Mouse (Mus musculus): ENCODE data around the gene Ppfia3. TPM values are rescaled to one million over a fixed set of nuclear protein-coding genes. Genes with fewer than 3 reads are reported as not detected.
A peak's percentile ranks its signal among the peaks of the same experiment; 100 is the strongest.
"Not testable (repeated sequence)": the region's sequence is repeated elsewhere in the genome, so short reads cannot be mapped to it uniquely, and the experiment has no call there.

Gene Ppfia3
- total RNA-seq, 2 experiments from 2014 or later, result 159 to 168 TPM

DNA sequence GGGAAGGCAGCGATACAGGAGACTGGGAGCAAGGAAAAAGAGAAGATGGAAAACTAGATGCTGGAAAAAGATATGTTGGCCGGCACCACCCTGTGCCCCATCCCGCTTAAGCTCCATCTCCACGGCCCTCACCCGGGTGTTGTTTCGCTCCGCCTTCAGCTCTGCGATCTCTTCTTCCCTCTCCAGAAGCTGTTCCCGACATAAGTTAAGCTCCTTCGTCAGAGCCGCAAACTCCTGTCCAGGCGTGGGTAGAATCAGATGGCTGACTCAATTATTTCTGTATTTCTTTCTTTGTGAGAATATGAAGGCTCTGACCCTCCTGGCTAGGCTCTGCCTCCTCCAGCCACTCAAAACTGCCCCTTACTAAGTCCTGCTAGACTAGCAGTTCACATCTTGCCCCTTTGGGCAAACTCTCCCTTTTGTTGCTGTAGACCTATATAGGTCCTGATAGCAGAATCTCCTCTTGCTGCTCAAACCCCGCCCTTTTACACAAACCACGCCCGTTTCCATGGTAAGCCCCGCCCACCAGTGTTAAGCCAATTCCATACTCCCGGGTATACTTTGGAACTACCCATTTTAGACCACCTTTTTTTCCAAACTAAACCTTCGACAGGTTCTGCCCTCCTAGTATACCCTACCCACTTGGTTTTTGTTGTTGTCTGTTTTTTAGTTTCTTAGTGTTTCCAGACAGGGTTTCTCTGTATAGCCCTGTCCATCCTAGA, 6.3 kb downstream of the Ppfia3 start:
- no peak for DNase-seq (ENCODE audit: low spot score in 2 of 2)
- intact Hi-C loops (cut with DNase I), result no loop called here

DNA sequence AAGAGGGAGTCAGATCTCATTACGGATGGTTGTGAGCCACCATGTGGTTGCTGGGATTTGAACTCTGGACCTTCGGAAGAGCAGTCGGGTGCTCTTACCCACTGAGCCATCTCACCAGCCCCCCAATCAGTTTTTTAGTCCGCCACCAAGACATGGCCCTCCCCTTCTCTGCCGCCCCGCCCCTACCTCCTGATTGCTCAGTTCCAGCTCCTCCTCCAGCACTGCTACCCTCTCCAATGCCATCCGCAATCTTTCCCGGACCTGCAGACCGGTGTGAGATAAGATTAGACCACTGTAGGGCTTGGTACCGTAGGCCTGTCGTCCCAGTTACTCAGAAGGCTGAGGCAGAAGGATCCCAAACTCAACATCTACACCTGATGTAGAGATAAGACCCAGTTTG, 7.7 kb downstream of the Ppfia3 start:
- DNase-seq (ENCODE audit: low spot score in 2 of 2); intact Hi-C loops (cut with DNase I): not testable (repeated sequence)

DNA sequence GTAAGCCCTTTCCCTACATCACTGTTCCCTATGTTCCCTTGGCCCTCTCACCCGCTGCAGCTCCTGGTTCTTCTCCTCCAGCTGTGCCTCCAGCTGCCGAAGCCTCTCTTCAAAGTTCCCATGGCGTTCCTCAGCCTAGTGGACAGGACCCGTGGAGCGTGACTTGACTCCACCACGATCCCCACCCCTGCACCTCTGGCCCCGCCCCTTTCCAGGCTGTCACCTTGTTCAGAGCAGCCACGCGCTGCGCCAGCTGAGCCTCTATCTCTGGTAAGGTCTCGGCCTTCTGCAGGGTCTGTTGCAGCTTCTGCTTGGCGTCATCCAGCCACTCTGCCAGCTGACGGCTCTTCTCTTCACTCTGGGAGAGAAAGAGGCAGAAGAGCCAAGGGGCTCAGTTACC, 10.7 kb downstream of the Ppfia3 start:
- intact Hi-C loops (cut with DNase I), result no loop called here
- no peak for DNase-seq (ENCODE audit: low spot score in 2 of 2)

GRCm38 (mm10) chr7:45355318-45356020, 11.3 kb downstream of the Ppfia3 start:
- intact Hi-C loops (cut with DNase I), result no loop called here

GRCm38 (mm10) chr7:45353041-45353440, 13.8 kb downstream of the Ppfia3 start:
- intact Hi-C loops (cut with DNase I), result no loop called here
- no peak for DNase-seq (ENCODE audit: low spot score in 2 of 2)

More at GRCm38 (mm10) chr7:45355318-45356020, 11.3 kb downstream of the Ppfia3 start:
- no peak for DNase-seq (ENCODE audit: low spot score in 2 of 2)

DNA sequence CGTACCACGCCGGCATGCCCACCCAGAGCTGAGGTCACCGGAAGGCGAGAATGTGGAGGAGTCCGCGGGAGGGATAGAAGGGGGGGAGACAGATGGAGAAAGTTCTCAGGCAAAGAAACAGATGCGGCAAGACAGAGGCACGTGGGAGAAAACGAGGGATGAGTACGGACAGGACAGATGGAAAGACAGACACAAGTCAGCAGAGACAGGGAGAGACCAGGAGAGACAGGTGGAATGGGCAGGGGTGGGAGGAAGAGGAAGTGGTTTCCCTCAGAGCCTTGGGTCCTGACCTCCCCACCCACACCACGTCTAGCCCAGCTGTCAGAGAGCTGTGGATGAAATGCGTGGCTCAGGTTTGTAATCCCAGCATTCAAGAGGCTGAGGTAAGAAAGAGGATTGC, 19.9 kb downstream of the Ppfia3 start:
- no peak for DNase-seq (ENCODE audit: low spot score in 2 of 2)
- intact Hi-C loops (cut with DNase I), result no loop called here

- intact Hi-C loops (cut with DNase I), result loop anchor here (5.0 kb wide), 1 partner anchor 36 kb away; no protein-coding TSS in a partner anchor
- no peak for DNase-seq (ENCODE audit: low spot score in 2 of 2)
Measured at GRCm38 (mm10) chr7:45343543-45343942, 23.3 kb downstream of the Ppfia3 start.

GRCm38 (mm10) chr7:45342081-45342480, 24.7 kb downstream of the Ppfia3 start:
- no peak for DNase-seq (ENCODE audit: low spot score in 2 of 2)
- intact Hi-C loops (cut with DNase I), result loop anchor here (5.0 kb wide), 1 partner anchor 35 kb away; no protein-coding TSS in a partner anchor

DNA sequence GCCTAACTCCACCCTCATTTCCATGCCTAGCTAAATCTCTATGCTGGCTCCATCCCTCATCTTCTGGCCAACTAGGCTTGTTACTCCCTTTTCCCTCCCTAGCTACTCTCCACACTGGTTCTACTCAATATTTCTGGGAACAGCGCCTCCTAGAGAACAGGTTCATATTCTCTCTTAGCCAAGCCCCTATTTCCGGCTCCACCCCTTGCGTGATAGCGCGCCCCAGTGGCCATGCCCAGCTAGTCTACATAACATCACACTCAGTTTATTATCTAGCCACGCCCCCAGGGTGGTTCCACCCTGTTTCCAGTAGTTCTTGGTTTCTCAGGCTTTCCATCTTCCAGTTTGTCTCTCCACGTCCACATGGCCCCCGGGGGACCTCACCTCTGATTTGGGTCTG, 25.5 kb downstream of the Ppfia3 start:
- intact Hi-C loops (cut with DNase I), result loop anchor here (5.0 kb wide), 1 partner anchor 34 kb away; no protein-coding TSS in a partner anchor
- peak; percentile 83 to 96 for DNase-seq (ENCODE audit: low spot score in 2 of 2)

DNA sequence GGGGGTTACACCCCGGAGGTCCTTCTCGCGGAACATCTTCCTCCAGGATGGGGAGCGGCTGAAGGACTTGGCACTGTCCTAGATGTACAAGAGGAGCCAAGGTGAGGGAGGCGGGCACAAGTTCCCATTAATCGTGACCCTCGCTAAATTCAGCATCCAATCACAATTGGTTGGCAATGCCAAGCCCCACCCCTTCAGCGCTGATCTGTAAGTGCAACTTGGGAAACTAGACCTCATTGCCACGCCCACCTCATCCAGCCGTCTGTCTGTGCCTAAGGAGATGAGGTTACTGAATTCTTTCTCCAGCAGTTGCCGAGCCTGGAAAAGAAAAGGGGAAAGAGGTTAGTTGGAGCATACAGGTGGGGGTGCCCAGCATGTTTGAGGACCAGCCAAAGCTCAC, 26.1 kb downstream of the Ppfia3 start:
- no peak for DNase-seq (ENCODE audit: low spot score in 2 of 2)
- intact Hi-C loops (cut with DNase I), result loop anchor here (5.0 kb wide), 1 partner anchor 33 kb away; no protein-coding TSS in a partner anchor

DNA sequence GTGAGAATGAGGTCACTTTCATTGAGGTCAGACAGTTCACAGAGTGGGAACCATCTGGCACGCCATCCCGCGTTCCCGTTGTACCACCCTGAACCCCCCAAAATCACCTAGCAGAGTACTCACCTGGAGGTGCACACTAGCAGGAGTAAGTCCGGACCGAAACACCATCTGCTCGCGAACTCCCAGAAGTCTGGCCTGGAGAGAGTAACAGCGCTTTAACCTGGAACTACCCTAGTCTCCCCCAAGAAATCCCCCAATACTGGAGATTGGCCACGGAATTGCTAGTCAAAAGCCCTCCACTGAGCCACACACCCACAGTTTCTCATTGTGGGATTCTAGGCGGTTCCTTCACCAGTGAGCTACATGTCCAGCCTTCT, 26.8 kb downstream of the Ppfia3 start:
- no peak for DNase-seq (ENCODE audit: low spot score in 2 of 2)
- intact Hi-C loops (cut with DNase I), result loop anchor here (5.0 kb wide), 1 partner anchor 33 kb away; no protein-coding TSS in a partner anchor

DNA sequence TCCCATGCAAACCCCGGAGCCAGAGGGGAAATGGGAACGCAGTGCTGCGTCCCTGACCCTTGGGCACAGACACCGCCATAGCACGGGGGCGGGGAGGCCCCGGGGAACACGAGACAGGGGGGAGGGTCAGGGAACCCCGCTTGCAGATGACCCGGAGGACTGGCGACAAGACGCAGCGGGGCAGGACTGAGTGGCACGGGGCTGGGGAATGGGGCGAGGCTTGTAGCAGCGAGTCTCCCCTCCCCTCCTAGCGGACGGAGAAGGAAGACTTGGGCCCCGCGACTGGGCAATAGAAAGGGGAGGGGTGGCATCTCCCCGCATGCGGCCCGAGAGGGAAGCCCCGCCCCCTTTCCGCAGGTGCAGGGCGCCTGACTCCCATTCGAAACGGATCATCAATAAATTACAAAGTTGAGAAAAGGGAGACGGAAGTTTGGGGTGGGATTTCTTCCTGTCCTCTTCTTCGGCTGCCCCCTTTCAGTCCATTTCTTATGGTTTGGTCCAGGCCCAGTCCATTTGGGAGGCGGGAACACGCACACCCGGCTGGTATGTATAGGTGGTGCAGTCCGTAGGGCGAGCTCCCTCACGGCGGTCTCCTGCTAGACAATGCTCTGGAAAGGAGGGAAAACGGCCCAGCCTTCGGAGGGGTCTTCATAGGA, 27.3 kb downstream of the Ppfia3 start:
- intact Hi-C loops (cut with DNase I), result loop anchor here (5.0 kb wide), 1 partner anchor 32 kb away; no protein-coding TSS in a partner anchor
- DNase-seq (ENCODE audit: low spot score in 2 of 2), result no peak

GRCm38 (mm10) chr7:45338161-45338911, 28.5 kb downstream of the Ppfia3 start:
- no peak for DNase-seq (ENCODE audit: low spot score in 2 of 2)
- intact Hi-C loops (cut with DNase I), result no loop called here

- intact Hi-C loops (cut with DNase I), result no loop called here
- no peak for DNase-seq (ENCODE audit: low spot score in 2 of 2)
Measured at GRCm38 (mm10) chr7:45337469-45337868, 29.4 kb downstream of the Ppfia3 start.

GRCm38 (mm10) chr7:45336319-45336718, 30.5 kb downstream of the Ppfia3 start:
- intact Hi-C loops (cut with DNase I), result no loop called here
- no peak for DNase-seq (ENCODE audit: low spot score in 2 of 2)

DNA sequence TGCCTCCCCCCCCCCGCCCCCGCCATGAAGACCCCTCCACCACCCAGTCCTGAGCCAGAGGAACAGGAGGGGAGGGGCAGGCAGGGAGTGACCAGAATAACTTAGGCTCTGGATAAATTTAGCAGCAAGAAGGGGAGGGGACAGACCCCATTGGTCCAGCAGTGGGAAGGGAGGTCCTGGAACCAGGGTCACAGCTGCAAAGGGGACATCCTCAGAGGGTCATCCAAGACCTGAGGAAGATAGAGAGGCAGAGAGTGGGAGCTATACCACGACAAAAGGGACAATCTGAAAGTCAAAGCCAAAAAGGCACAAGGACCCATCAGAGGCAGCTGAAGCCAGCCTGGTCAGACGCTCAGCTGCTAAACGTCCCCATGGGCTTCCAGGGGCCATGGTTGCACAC, 31.8 kb downstream of the Ppfia3 start, which contains the start of gene Hrc:
Hrc (plus strand) TSS at position 235 of the 400 bp plus-strand sequence.
- intact Hi-C loops (cut with DNase I), result no loop called here
- no peak for DNase-seq (ENCODE audit: low spot score in 2 of 2)

- intact Hi-C loops (cut with DNase I), result no loop called here
- DNase-seq (ENCODE audit: low spot score in 2 of 2), result no peak
Measured at GRCm38 (mm10) chr7:45334605-45335004, 32.2 kb downstream of the Ppfia3 start.

DNA sequence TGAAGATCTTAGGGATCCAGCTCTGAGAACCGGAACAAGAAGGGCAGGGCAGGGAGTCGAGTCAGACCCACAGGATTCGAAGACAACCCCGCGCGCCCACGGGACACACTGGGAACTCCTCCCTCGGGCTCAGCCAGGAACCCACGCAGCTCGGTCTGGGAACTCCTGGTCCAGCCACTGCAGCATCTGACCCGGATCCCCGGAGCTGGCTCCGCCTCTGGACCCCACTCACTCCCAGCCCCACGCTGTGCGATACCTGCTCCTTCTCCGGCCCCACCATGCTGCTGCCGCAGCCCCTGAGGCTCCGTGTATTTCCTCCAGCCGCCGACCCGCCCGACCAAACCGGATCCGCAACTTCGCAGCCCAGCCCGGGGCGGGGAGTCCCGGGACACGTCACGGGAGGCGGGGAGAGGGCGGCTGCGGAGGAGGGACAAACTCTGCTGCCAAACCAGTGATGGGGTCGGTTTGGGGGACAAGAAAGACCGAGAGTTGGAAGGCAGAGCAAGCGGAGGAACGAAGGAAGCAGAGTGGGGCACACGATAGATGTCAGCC, 33.3 kb downstream of the Ppfia3 start, which contains the start of gene Trpm4:
Trpm4 (minus strand) TSS at position 350 of the 552 bp plus-strand sequence.
- intact Hi-C loops (cut with DNase I), result no loop called here

More for the DNA sequence above, 33.3 kb downstream of the Ppfia3 start, which contains the start of gene Trpm4:
- DNase-seq (ENCODE audit: low spot score in 2 of 2), result peak; percentile 66 to 75

Data from left cerebral cortex, postnatal 14 days (tissue).